Mouse (Mus musculus) embryonic facial prominence, embryonic 10.5 days (tissue): ENCODE data around the gene Dennd1a. TPM values are rescaled to one million over a fixed set of nuclear protein-coding genes. Genes with fewer than 3 reads are reported as not detected.

Experiments used
- DNase-seq: peaks from one replicate; pipeline ENCODE4 v3.0.0-alpha.2; 2017; ENCODE audit warnings: low spot score
- H3K27ac ChIP-seq: fragments of 300-500 bp; sonication (generic); replicated peaks from 2 replicates; pipeline ENCODE4 v1.5.1; 2016; ENCODE audit warnings: mild to moderate bottlenecking
- H3K27me3 ChIP-seq: fragments of 300-500 bp; sonication (generic); replicated peaks from 2 replicates; pipeline ENCODE4 v1.6.1; 2016; ENCODE audit warnings: low read depth, mild to moderate bottlenecking; ENCODE audit not compliant: poor library complexity, severe bottlenecking
- H3K36me3 ChIP-seq: fragments of 300-500 bp; sonication (generic); replicated peaks from 2 replicates; pipeline ENCODE4 v1.6.1; 2016; ENCODE audit warnings: mild to moderate bottlenecking, moderate library complexity
- H3K4me1 ChIP-seq: fragments of 300-500 bp; sonication (generic); 2 replicates; pipeline ENCODE4 v1.6.1; 2016
- H3K4me3 ChIP-seq: fragments of 300-500 bp; sonication (generic); 2 replicates; pipeline ENCODE4 v1.5.1; 2016; ENCODE audit warnings: mild to moderate bottlenecking, moderate library complexity
- H3K9me3 ChIP-seq: fragments of 300-500 bp; sonication (generic); 2 replicates; pipeline ENCODE4 v1.6.1; 2016; ENCODE audit warnings: mild to moderate bottlenecking
- WGBS: fragments of 180-500 bp; shearing (Covaris S2); methylation state at CpG from one replicate; pipeline ENCODE4 v1.1.7; 2016; 5-methylcytosine and 5-hydroxymethylcytosine counted together
- polyA plus RNA-seq: library from polyadenylated mRNA; unstranded; fragments of >200 nt; fragmentation: Nextera tagmentation; extraction: Ambion mirVana; gene quantifications from 2 replicates; pipeline ENCODE4 v1.2.1, GENCODE M21; 2016

Dennd1a gene
- polyA plus RNA-seq, 1 experiment from 2014 or later: 13.7 TPM

GRCm38 (mm10) chr2:38001004-38001403 lies 286.2 kb downstream of the Dennd1a start:
- WGBS: 96% methylated on average over 1 of the region's 1 CpGs
- H3K27ac ChIP-seq: no peak overlapping the region
- H3K27me3 ChIP-seq: no peaks in the 10 kb centered on the region
- no peak overlapping the region for H3K4me3 ChIP-seq
- peaks cover 7% of the 10 kb centered on the region for H3K4me1 ChIP-seq
- no peaks in the 10 kb centered on the region for H3K36me3 ChIP-seq
- DNase-seq: no peak
- H3K9me3 ChIP-seq: no peaks in the 10 kb centered on the region

DNA sequence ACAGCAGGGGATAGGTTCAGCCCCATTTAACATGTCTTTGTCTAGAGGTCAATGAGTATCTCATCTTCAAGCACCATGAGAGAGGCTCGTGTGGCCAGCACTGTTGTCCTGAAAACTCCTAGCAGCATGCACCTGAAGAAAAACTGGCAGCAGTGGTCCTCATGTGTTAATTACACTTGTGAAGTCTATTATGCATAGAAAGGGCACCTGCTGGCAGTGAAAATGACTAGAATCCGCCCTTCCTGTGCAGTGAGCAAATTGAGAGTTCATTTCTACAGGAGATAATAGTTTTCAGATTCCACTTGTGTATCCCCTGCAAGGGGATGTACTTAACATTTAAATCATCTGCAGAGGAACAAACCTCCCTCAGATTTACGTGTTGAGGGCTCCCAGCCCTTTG lies 289.2 kb downstream of the Dennd1a start:
- no peaks in the 10 kb centered on the region for H3K9me3 ChIP-seq
- no peaks in the 10 kb centered on the region for H3K36me3 ChIP-seq
- no peaks in the 10 kb centered on the region for H3K27me3 ChIP-seq
- H3K4me1 ChIP-seq: peaks cover 3% of the 10 kb centered on the region; the same call in 1 of the 2 replicates
- H3K27ac ChIP-seq: no peak overlapping the region
- WGBS: 35% methylated on average over 3 of the region's 3 CpGs
- H3K4me3 ChIP-seq: no peak overlapping the region
- no peak for DNase-seq

DNA sequence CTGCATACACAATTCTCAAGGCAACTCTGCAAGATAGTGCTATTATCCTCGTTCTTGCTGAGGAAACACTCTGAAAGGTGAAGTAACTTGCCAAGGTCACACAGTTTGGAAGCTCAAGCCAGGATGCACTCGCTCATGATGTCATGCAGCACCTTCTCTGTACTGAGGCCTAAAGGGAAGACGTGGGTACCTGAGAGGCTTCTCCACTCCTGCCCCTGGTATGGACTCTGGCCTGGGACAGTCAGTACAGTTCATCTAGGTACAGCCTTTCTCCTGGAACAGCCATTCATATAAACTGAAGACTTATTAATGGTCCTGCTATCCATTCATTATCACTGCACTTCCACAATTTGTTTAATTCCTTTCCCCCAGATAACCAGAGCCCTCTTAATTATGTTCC lies 298.1 kb downstream of the Dennd1a start:
- H3K4me1 ChIP-seq: peaks cover 25% of the 10 kb centered on the region
- no peak for DNase-seq

GRCm38 (mm10) chr2:37988301-37988700 lies 298.9 kb downstream of the Dennd1a start:
- H3K27ac ChIP-seq: no peak overlapping the region
- no peak for DNase-seq
- H3K27me3 ChIP-seq: peaks cover 4% of the 10 kb centered on the region; the same call in 1 of the 2 replicates
- no peak overlapping the region for H3K4me3 ChIP-seq
- H3K36me3 ChIP-seq: no peaks in the 10 kb centered on the region
- peaks cover 30% of the 10 kb centered on the region for H3K4me1 ChIP-seq
- WGBS: 88% methylated on average over 1 of the region's 1 CpGs
- H3K9me3 ChIP-seq: no peaks in the 10 kb centered on the region

More for the DNA sequence above, 298.1 kb downstream of the Dennd1a start:
- Histone ChIP-seq H3K9me3 (no peaks in the 10 kb centered on the region), H3K36me3 (no peaks in the 10 kb centered on the region), H3K4me3 (no peak overlapping the region), H3K27me3 (peaks cover 4% of the 10 kb centered on the region; the same call in 1 of the 2 replicates), H3K27ac (no peak overlapping the region)
- WGBS: 84% methylated on average over 3 of the region's 3 CpGs

DNA sequence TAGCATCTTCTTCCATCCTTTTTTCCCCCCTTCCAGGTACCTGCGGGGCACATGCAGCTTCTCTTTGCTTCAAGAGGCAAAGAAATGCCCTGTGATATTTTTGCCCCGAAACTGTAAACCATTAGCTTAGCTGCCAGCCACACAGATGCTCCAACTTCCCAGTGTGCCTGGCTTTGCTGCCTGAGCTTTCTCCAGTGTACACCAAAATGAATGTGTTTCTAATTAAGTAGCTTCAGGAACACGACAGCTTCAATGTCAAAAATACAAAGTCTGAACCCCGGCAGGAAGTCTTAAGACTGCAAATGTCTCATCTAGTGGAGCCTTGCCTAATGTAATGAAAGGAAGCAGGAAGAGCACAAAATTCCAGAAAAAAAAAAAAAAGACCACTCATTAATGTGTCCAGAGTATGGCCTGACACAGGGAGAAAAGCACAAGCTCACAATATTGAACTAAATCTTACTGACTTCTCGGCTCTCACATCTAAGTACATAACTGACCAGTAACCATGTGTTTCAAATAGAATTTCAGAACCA lies 301.4 kb downstream of the Dennd1a start:
- Histone ChIP-seq H3K36me3 (no peaks in the 10 kb centered on the region), H3K4me3 (no peak overlapping the region), H3K9me3 (no peaks in the 10 kb centered on the region), H3K27ac (peak overlapping the region; percentile 48; the same call in 1 of the 2 replicates), H3K4me1 (peaks cover 37% of the 10 kb centered on the region), H3K27me3 (peaks cover 4% of the 10 kb centered on the region; the same call in 1 of the 2 replicates)
- DNase-seq: peak; percentile 60
- 29% methylated on average over 5 of the region's 5 CpGs for WGBS

DNA sequence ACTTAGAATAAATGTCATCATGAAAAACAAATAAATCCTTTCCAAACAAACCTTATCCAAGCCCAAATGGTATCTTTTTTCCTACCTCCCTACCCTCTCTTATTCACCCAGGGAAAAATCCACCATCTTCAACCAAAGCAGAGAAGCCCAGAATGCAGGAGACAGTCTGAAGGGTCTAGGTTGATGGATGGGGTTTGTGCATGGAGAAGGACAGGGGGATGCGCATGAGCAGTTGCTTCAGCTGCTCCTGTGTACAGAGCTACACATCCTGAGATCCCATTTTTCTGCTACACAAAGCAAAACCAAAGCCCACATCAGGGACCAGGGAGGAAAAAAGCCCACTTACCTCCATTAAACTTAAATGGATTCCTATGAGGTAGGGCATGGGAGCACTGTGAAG lies 304.5 kb downstream of the Dennd1a start:
- H3K27ac ChIP-seq: no peak overlapping the region
- WGBS: 98% methylated on average over 1 of the region's 1 CpGs

GRCm38 (mm10) chr2:37981562-37982403 lies 305.4 kb downstream of the Dennd1a start:
- peaks cover 37% of the 10 kb centered on the region for H3K4me1 ChIP-seq
- no peak overlapping the region for H3K4me3 ChIP-seq
- 76% methylated on average over 15 of the region's 15 CpGs for WGBS
- peaks cover 4% of the 10 kb centered on the region; the same call in 1 of the 2 replicates for H3K27me3 ChIP-seq
- no peaks in the 10 kb centered on the region for H3K9me3 ChIP-seq
- H3K27ac ChIP-seq: no peak overlapping the region
- DNase-seq: no peak
- H3K36me3 ChIP-seq: no peaks in the 10 kb centered on the region

More for the DNA sequence above, 304.5 kb downstream of the Dennd1a start:
- DNase-seq: no peak
- Histone ChIP-seq H3K27me3 (peaks cover 4% of the 10 kb centered on the region; the same call in 1 of the 2 replicates), H3K4me1 (peaks cover 37% of the 10 kb centered on the region), H3K36me3 (no peaks in the 10 kb centered on the region), H3K4me3 (no peak overlapping the region), H3K9me3 (no peaks in the 10 kb centered on the region)

- 51% methylated on average over 3 of the region's 3 CpGs for WGBS
- no peaks in the 10 kb centered on the region for H3K27me3 ChIP-seq
- DNase-seq: no peak
Measured at GRCm38 (mm10) chr2:37974201-37974600, 313.0 kb downstream of the Dennd1a start.

GRCm38 (mm10) chr2:37972621-37973020 lies 314.6 kb downstream of the Dennd1a start:
- Histone ChIP-seq H3K9me3 (no peaks in the 10 kb centered on the region), H3K4me3 (no peak overlapping the region), H3K4me1 (peaks cover 15% of the 10 kb centered on the region), H3K36me3 (no peaks in the 10 kb centered on the region), H3K27me3 (no peaks in the 10 kb centered on the region), H3K27ac (no peak overlapping the region)
- 46% methylated on average over 6 of the region's 6 CpGs for WGBS
- no peak for DNase-seq

More at GRCm38 (mm10) chr2:37974201-37974600, 313.0 kb downstream of the Dennd1a start:
- Histone ChIP-seq H3K4me1 (peaks cover 15% of the 10 kb centered on the region), H3K36me3 (no peaks in the 10 kb centered on the region), H3K27ac (no peak overlapping the region), H3K9me3 (no peaks in the 10 kb centered on the region), H3K4me3 (no peak overlapping the region)

DNA sequence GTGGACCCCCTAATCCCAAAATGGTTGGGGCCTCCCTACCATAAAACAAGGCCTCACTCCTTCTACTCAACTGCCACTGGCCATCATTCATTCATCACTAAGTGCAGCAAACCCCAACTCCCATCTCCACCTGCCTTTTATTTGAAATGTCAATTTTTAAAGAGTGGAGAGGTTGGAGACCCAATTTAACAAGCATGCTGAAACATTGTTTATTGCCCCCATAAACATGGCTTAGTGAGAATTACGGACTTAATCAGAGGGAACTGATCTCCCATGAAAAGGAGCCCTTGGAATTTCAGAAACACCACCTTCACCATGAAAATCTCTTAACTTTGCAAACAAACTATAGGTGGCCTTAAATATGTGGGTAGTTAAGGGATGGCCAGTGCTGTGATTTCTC lies 315.5 kb downstream of the Dennd1a start:
- no peaks in the 10 kb centered on the region for H3K36me3 ChIP-seq
- 92% methylated on average over 1 of the region's 1 CpGs for WGBS
- no peak overlapping the region for H3K27ac ChIP-seq
- no peaks in the 10 kb centered on the region for H3K9me3 ChIP-seq
- H3K27me3 ChIP-seq: no peaks in the 10 kb centered on the region
- no peak for DNase-seq
- H3K4me1 ChIP-seq: peaks cover 15% of the 10 kb centered on the region
- H3K4me3 ChIP-seq: no peak overlapping the region

- Histone ChIP-seq H3K27ac (peak overlapping the region; percentile 35), H3K4me1 (peaks cover 15% of the 10 kb centered on the region), H3K27me3 (no peaks in the 10 kb centered on the region), H3K36me3 (no peaks in the 10 kb centered on the region), H3K9me3 (no peaks in the 10 kb centered on the region), H3K4me3 (no peak overlapping the region)
- DNase-seq: no peak
- WGBS: 55% methylated on average over 5 of the region's 5 CpGs
Measured at GRCm38 (mm10) chr2:37969713-37970485, 317.3 kb downstream of the Dennd1a start.

GRCm38 (mm10) chr2:37964534-37964933 lies 322.7 kb downstream of the Dennd1a start:
- 90% methylated on average over 4 of the region's 4 CpGs for WGBS
- H3K9me3 ChIP-seq: no peaks in the 10 kb centered on the region
- no peak for DNase-seq

More at GRCm38 (mm10) chr2:37964534-37964933, 322.7 kb downstream of the Dennd1a start:
- no peak overlapping the region for H3K27ac ChIP-seq
- peaks cover 6% of the 10 kb centered on the region; the same call in 1 of the 2 replicates for H3K36me3 ChIP-seq
- H3K27me3 ChIP-seq: no peaks in the 10 kb centered on the region
- H3K4me3 ChIP-seq: no peak overlapping the region
- peaks cover 12% of the 10 kb centered on the region for H3K4me1 ChIP-seq
